Mouse (Mus musculus) hindbrain, postnatal 0 days (tissue): ENCODE data around the gene Necab3. TPM values are rescaled to one million over a fixed set of nuclear protein-coding genes. Genes with fewer than 3 reads are reported as not detected.
A peak's percentile ranks its signal among the peaks of the same experiment; 100 is the strongest.

Source experiments
- ATAC-seq: fragments of 200-750 bp; cut with Nextera tagmentation; 2 replicates; pipeline ENCODE4 v1.8.0; 2017; ENCODE audit warnings: mild to moderate bottlenecking, moderate TSS enrichment, moderate library complexity
- DNase-seq: peaks from one replicate; pipeline ENCODE4 v3.0.0-alpha.2; 2015; ENCODE audit warnings: low spot score
- H3K27ac ChIP-seq: fragments of 300-500 bp; sonication (generic); 2 replicates; pipeline ENCODE4 v1.5.1; 2014; ENCODE audit warnings: mild to moderate bottlenecking
- H3K27me3 ChIP-seq: fragments of 300-500 bp; sonication (generic); 2 replicates; pipeline ENCODE4 v1.6.1; 2014; ENCODE audit warnings: low read length, mixed read lengths; ENCODE audit not compliant: insufficient read depth
- H3K36me3 ChIP-seq: fragments of 300-500 bp; sonication (generic); 2 replicates; pipeline ENCODE4 v1.6.1; 2014; ENCODE audit warnings: low read length, mixed read lengths; ENCODE audit not compliant: insufficient read depth
- H3K4me1 ChIP-seq: fragments of 300-500 bp; sonication (generic); 2 replicates; pipeline ENCODE4 v1.6.1; 2014; ENCODE audit warnings: antibody characterized with exemption, low read length, mixed read lengths; ENCODE audit not compliant: insufficient read depth
- H3K4me2 ChIP-seq: fragments of 300-500 bp; sonication (generic); 2 replicates; pipeline ENCODE4 v1.6.1; 2014; ENCODE audit warnings: low read depth, mild to moderate bottlenecking, low read length, moderate library complexity, mixed read lengths
- H3K4me3 ChIP-seq: fragments of 300-500 bp; sonication (generic); 2 replicates; pipeline ENCODE4 v1.5.1; 2014; ENCODE audit warnings: low read length
- H3K9ac ChIP-seq: fragments of 300-500 bp; sonication (generic); replicated peaks from 2 replicates; pipeline ENCODE4 v1.6.1; 2014; ENCODE audit warnings: mild to moderate bottlenecking, low read length, moderate library complexity, mixed read lengths
- H3K9me3 ChIP-seq: fragments of 300-500 bp; sonication (generic); 2 replicates; pipeline ENCODE4 v1.6.1; 2016; ENCODE audit warnings: low read length, mixed read lengths
- CTCF ChIP-seq: IDR thresholded peaks from 2 replicates; pipeline ENCODE4 v1.5.1; 2016; ENCODE audit warnings: antibody characterized with exemption, control low read depth, low read depth
- WGBS: fragments of 180-500 bp; shearing (Covaris S2); extraction: QIAGEN DNeasy Blood & Tissue Kit; methylation state at CpG from one replicate; pipeline ENCODE4 v1.1.7; 2014; 5-methylcytosine and 5-hydroxymethylcytosine counted together
- polyA plus RNA-seq: library from polyadenylated mRNA; unstranded; fragments of >200 nt; fragmentation: Nextera tagmentation; extraction: Ambion mirVana; gene quantifications from 2 replicates; pipeline ENCODE4 v1.2.1, GENCODE M21; 2015
- total RNA-seq: library from RNA; depleted of rRNA; stranded (reverse); fragments of >200 nt; gene quantifications from 2 replicates; pipeline ENCODE4 v1.2.3, GENCODE M21; 2014

Gene Necab3
- total and polyA plus RNA-seq, 2 experiments from 2014 or later = 22.9 to 35.1 TPM

DNA sequence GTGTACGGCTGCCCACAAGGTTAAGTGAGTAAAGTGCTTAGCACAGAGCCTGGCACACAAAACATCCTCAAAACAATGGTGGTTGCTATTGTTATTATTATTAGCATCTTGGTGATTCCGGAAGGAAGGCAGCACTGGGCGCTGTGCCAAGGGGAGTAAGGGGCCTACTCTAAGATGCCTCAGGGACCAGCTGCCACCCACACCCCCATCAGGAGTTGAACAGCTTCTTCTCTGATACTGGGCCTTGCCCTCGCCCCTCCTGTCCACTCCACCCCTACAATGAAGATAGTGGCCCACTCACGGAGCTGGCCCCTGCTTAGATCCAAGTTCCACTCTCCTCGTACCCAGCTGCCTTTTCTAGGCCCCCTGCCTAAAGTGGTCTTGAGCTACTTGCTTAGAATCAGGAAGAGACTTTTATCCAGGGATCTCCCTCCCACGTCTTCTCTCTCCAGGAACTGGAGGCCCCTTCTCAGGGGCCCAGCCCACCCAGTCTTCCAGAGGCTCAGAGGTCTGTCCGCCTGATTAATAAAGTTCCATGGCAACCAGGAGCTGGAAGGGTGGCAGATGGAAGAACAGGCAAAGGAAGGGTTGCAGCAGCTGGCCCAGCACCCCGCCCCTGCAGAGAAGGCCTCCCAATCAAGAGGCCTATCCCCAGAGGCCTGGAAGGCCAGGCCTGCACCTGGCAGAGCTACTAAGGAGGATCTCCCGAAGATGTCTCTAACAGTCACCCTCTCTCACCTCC lies 9.8 kb upstream of the Necab3 start:
- Histone ChIP-seq H3K27ac (peak overlapping the region; percentile 74), H3K4me2 (peak overlapping the region; percentile 92), H3K4me1 (no peaks in the 10 kb centered on the region; the same call in 1 of the 2 replicates), H3K36me3 (no peaks in the 10 kb centered on the region), H3K27me3 (no peaks in the 10 kb centered on the region), H3K4me3 (peak overlapping the region; percentile 74), H3K9me3 (no peaks in the 10 kb centered on the region), H3K9ac (peak overlapping the region; percentile 59)
- DNase-seq = peak; percentile 49
- ATAC-seq = no peak
- WGBS = 12% methylated on average over 10 of the region's 10 CpGs
- no peak for TF ChIP-seq CTCF

DNA sequence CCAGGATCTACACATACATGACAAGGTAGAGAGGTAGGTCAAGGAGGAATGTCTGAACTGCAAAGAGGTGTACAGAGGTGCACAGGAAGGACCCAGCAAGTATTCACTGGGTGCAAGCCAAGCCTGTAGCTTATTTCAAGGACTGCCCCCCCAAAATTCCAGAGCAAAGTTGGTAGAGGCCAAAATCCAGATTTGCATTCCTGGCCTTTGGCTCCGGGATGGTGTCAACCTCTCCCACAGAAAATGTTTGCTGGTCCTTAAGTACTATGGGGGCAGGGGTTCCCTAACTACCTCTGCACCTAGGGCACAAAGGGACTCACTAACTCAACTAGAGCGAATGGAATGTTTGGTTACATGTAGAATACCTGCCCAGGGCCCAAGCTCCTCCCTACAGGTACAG lies 9.1 kb upstream of the Necab3 start:
- ATAC-seq (no peak), DNase-seq (no peak)
- H3K9ac ChIP-seq = no peak overlapping the region
- no peaks in the 10 kb centered on the region for H3K9me3 ChIP-seq
- no peaks in the 10 kb centered on the region for H3K36me3 ChIP-seq
- WGBS = 54% methylated on average over 2 of the region's 2 CpGs
- no peak for TF ChIP-seq CTCF
- H3K27me3 ChIP-seq = no peaks in the 10 kb centered on the region
- H3K4me3 ChIP-seq = peak overlapping the region; percentile 74; the same call in 1 of the 2 replicates
- H3K4me1 ChIP-seq = no peaks in the 10 kb centered on the region; the same call in 1 of the 2 replicates
- no peak overlapping the region; the same call in 1 of the 2 replicates for H3K27ac ChIP-seq
- peak overlapping the region; percentile 92 for H3K4me2 ChIP-seq

DNA sequence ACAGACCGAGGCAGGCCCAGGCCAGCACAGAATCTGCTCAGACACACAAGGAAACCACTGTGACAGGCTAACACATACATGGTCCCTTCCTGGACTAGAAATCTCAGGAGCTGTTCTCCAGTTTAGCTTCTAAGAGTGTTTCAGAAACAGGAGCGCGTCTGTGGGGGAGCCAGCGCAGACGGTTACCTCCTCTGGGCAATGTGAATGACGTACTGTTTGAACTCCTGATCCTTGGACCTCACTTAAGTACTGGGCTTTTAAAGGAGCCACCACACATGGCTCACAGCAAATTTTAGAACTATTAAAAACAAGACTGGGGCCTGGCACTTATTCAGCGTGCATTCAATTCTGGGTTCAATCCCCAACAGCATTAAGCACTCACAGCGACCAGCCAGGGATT lies 8.0 kb upstream of the Necab3 start:
- Histone ChIP-seq H3K27me3 (no peaks in the 10 kb centered on the region), H3K9ac (no peak overlapping the region), H3K4me1 (no peaks in the 10 kb centered on the region; the same call in 1 of the 2 replicates), H3K27ac (no peak overlapping the region), H3K36me3 (no peaks in the 10 kb centered on the region), H3K4me3 (no peak overlapping the region), H3K9me3 (no peaks in the 10 kb centered on the region), H3K4me2 (peak overlapping the region; percentile 2; the same call in 1 of the 2 replicates)
- no peak for DNase-seq
- WGBS = 42% methylated on average over 8 of the region's 8 CpGs
- ATAC-seq = no peak
- TF ChIP-seq CTCF = no peak

DNA sequence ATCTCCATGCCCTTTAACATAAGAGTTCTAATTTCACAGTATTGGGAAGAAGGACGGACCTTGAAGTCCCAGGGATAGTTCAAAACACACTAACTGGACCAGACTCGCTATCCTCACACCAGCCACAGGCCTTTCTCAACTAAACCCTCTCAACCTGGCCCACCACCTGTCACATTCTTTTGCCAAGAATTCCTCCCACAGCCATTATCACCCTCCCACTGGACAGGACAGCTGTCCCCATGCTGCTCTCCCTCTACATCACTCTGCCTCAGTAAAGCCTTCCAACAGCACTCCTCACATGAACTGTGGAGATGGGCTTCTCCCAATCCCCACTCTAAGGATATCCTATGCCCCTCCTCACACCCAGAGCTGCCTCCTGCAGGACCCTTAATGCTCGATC lies 6.9 kb upstream of the Necab3 start:
- WGBS = 63% methylated on average over 3 of the region's 3 CpGs
- H3K27me3 ChIP-seq = no peaks in the 10 kb centered on the region
- no peak for TF ChIP-seq CTCF
- no peaks in the 10 kb centered on the region; the same call in 1 of the 2 replicates for H3K4me1 ChIP-seq
- peak overlapping the region; percentile 51 for H3K27ac ChIP-seq
- DNase-seq (peak; percentile 67), ATAC-seq (no peak; the same call in 1 of the 2 replicates)
- no peak overlapping the region for H3K4me2 ChIP-seq
- no peaks in the 10 kb centered on the region for H3K9me3 ChIP-seq
- no peaks in the 10 kb centered on the region for H3K36me3 ChIP-seq
- no peak overlapping the region for H3K4me3 ChIP-seq
- H3K9ac ChIP-seq = 0 out of 2 replicates have a peak overlapping the region, but pooled peaks have one; percentile 22

DNA sequence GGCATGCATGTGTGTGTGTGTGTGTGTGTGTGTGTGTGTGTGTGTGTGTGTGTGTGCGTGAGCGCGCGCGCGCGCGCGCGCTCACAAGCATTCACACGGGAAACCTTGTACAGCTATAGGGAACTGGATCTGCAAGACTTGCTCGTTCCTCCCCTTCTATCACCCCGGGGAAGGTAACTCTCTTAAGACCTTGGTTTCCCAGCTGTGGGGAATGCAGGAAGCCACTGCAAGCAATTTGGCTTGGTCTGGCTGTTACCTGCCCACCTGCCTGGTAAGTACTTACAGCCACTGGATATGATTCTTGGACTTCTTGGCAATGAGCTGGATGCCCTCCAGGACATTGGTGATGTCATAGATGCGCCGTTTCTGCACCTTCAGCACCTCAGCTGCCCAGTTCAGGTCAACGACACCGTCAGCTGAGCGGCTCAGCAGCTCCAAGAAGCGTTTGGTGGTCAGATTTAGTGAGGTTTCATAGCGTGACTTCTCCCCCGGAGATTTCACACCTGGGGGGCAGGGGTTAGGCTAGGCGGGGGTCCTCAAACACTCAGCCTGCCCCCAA lies 5.0 kb upstream of the Necab3 start:
- no peak for TF ChIP-seq CTCF
- Histone ChIP-seq H3K4me3 (no peak overlapping the region), H3K27ac (no peak overlapping the region), H3K36me3 (no peaks in the 10 kb centered on the region), H3K4me1 (peaks cover 6% of the 10 kb centered on the region), H3K9ac (no peak overlapping the region), H3K4me2 (no peak overlapping the region), H3K9me3 (no peaks in the 10 kb centered on the region), H3K27me3 (no peaks in the 10 kb centered on the region)
- DNase-seq (no peak), ATAC-seq (no peak)
- WGBS = 85% methylated on average over 22 of the region's 22 CpGs

DNA sequence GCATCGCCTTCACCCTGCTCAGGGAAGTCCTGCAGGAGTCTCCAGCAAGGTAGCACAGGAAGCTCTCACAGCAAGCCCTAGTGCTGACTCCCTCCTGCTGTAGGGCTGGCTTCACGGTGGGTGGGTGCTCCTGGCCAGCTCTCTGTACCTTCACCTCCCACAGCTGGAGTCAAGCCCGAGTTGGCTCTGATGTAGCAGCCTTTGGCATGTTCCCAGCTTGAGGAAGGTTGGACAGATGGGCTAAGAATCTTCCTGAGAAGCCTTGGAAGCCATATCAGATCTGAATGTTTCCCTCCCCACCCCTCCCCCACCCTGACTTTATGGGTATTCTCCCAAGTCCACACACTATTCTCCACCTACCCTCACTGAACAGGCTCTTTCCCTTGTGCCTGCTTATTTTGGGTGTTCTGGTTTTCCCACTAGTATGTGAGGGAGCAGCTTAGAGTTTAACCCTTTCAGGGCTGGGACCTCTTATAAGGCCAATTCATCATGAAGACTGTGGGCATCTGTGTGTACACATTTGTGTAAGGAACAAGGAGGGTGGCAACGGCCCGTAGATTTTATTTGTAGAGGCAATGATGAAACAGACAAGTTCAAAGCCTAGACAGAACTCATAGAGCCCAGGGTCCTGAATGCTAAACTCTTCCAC lies 1.4 kb downstream of the Necab3 start:
- no peaks in the 10 kb centered on the region for H3K9me3 ChIP-seq
- no peak for TF ChIP-seq CTCF
- H3K36me3 ChIP-seq = no peaks in the 10 kb centered on the region
- no peak for ATAC-seq
- H3K4me3 ChIP-seq = no peak overlapping the region
- DNase-seq = peak; percentile 58
- WGBS = 47% methylated on average over 5 of the region's 5 CpGs
- no peak overlapping the region for H3K9ac ChIP-seq
- H3K4me1 ChIP-seq = peaks cover 32% of the 10 kb centered on the region
- peak overlapping the region; percentile 70; the same call in 1 of the 2 replicates for H3K27ac ChIP-seq
- peak overlapping the region; percentile 72 for H3K4me2 ChIP-seq
- H3K27me3 ChIP-seq = no peaks in the 10 kb centered on the region

DNA sequence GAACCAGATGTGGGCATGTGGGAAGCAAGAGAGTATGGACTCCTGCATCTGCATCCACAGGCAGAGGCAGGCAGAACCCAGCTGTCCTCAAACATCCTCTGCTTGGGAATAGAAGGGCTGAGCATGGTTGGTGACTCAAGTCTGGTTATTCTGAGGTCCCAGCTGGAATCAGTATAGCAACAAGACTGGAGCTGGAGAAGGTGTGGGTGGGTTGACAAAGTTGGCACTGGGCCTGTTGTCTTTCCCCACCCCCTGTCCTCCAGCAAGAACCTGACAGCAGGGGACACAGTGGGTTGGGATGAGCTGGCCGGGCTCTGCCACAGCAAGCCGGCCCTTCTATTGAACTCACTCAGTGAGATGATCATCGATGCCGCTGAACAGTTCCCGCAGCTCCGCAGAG lies 3.5 kb downstream of the Necab3 start:
- Histone ChIP-seq H3K4me2 (no peak overlapping the region), H3K4me3 (no peak overlapping the region)
- 41% methylated on average over 6 of the region's 6 CpGs for WGBS

More for the DNA sequence above, 3.5 kb downstream of the Necab3 start:
- H3K9ac ChIP-seq = no peak overlapping the region
- no peaks in the 10 kb centered on the region for H3K36me3 ChIP-seq
- H3K9me3 ChIP-seq = no peaks in the 10 kb centered on the region
- no peak for DNase-seq
- H3K4me1 ChIP-seq = peaks cover 35% of the 10 kb centered on the region
- no peak for ATAC-seq
- H3K27me3 ChIP-seq = no peaks in the 10 kb centered on the region
- no peak for TF ChIP-seq CTCF
- H3K27ac ChIP-seq = no peak overlapping the region
